Mouse (Mus musculus): ENCODE measurements around the gene Fnbp1l. TPM values are rescaled to one million over a fixed set of nuclear protein-coding genes. Genes with fewer than 3 reads are reported as not detected.

Fnbp1l gene
- total and polyA plus RNA-seq, 3 experiments, result 1.5 to 2.0 (median 2.0) TPM

GRCm38 (mm10) chr3:122521294-122521693, 98.2 kb downstream of the Fnbp1l start:
- no peaks in the 10 kb centered on the region for H3K27me3 ChIP-seq (replicated peaks)
- no peak overlapping the region for H3K4me3 ChIP-seq (replicated peaks in 1 of 3; ENCODE audit: low read depth in 2 of 3, low read length in 2 of 3, poor library complexity in 1 of 3)
- dilution Hi-C loops (cut with MboI; ENCODE audit: extremely low pct_ligation_motif_present, extremely low pct_unique_long_range_greater_than_20kb, low sequenced_read_pairs) (no loop called here), in situ Hi-C loops (cut with MboI; ENCODE audit: low pct_ligation_motif_present, low pct_unique_long_range_greater_than_20kb, low sequenced_read_pairs) (loop anchor here (10.0 kb wide), 1 partner anchor 94 kb away; the partner anchor contains the start of gene Fnbp1l)
- H3K4me1 ChIP-seq (ENCODE audit: control insufficient read depth in 1 of 2, insufficient read depth in 2 of 2), result peaks cover 12 to 32% of the 10 kb centered on the region in 2 experiments; a peak in 3 of 4 replicates
- H3K9ac ChIP-seq (ENCODE audit: insufficient read depth, low read depth), result no peak overlapping the region
- H3K4me2 ChIP-seq (ENCODE audit: insufficient read depth, low read depth, poor library complexity, severe bottlenecking), result no peak overlapping the region
- DNase-seq (ENCODE audit: extremely low read depth), result peak; percentile 55
- no peaks in the 10 kb centered on the region for H3K79me2 ChIP-seq (replicated peaks; ENCODE audit: control insufficient read depth, extremely low read depth, insufficient read depth, poor library complexity, severe bottlenecking)
- H3K27ac ChIP-seq (ENCODE audit: insufficient read depth, low read depth), result peak overlapping the region; percentile 51
- peaks cover 81 to 99% of the 10 kb centered on the region in 2 experiments for H3K36me3 ChIP-seq (replicated peaks in 1 of 2; ENCODE audit: control insufficient read depth in 1 of 2, insufficient read depth in 1 of 2, low read length in 1 of 2)
- 0 out of 2 replicates have a peak, but pooled peaks have one; percentile 9 for TF ChIP-seq BHLHE40 (IDR thresholded peaks at IDR 0.05; ENCODE audit: low read depth, low read length)
- no peak for TF ChIP-seq RAD21 (IDR thresholded peaks at IDR 0.05; ENCODE audit: low read depth, low read length)
- H3K9me3 ChIP-seq (replicated peaks; ENCODE audit: low read length), result no peaks in the 10 kb centered on the region

DNA sequence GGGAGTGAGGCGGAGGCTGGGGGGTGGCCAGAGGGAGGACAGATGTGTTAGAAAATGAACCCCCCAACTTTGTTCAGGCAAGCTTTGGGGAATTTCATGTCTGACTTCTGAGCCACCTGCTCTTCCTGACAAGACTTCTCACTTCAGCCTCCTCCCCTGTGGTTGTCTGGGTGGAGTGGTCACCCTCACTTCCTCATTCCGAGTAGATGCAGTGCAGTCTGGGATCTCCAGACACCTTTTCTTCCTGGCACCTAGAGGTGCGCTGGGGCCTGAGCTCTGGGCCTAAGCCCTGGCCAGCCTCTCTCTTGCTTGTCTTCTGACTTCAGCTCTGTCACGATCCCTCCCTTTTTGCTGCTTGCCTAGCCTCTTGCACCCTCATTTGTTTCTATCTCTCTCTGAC, 98.6 kb downstream of the Fnbp1l start:
- H3K79me2 ChIP-seq (replicated peaks; ENCODE audit: control insufficient read depth, extremely low read depth, insufficient read depth, poor library complexity, severe bottlenecking), result no peaks in the 10 kb centered on the region
- peak; percentile 53; the same call in 1 of the 2 replicates for TF ChIP-seq ELF1 (IDR thresholded peaks at IDR 0.05; ENCODE audit: low read depth, low read length)
- TF ChIP-seq POLR2A (IDR thresholded peaks at IDR 0.05; ENCODE audit: low read depth, low read length), result 0 out of 2 replicates have a peak, but pooled peaks have one; percentile 23
- TF ChIP-seq EP300 (IDR thresholded peaks at IDR 0.05; ENCODE audit: low read length), result peak; percentile 11; the same call in 1 of the 2 replicates
- 0 out of 2 replicates have a peak, but pooled peaks have one; percentile 11 for TF ChIP-seq TBP (conservative IDR thresholded peaks at IDR 0.05; ENCODE audit: low read depth, low read length)
- TF ChIP-seq JUN (IDR thresholded peaks at IDR 0.05; ENCODE audit: insufficient read depth, low read depth, low read length), result no peak
- peak overlapping the region; percentile 51 for H3K27ac ChIP-seq (ENCODE audit: insufficient read depth, low read depth)
- H3K27me3 ChIP-seq (replicated peaks), result no peaks in the 10 kb centered on the region
- no peak overlapping the region for H3K4me3 ChIP-seq (replicated peaks in 1 of 3; ENCODE audit: low read depth in 2 of 3, low read length in 2 of 3, poor library complexity in 1 of 3)
- dilution Hi-C loops (cut with MboI; ENCODE audit: extremely low pct_ligation_motif_present, extremely low pct_unique_long_range_greater_than_20kb, low sequenced_read_pairs) (no loop called here), in situ Hi-C loops (cut with MboI; ENCODE audit: low pct_ligation_motif_present, low pct_unique_long_range_greater_than_20kb, low sequenced_read_pairs) (loop anchor here (10.0 kb wide), 1 partner anchor 94 kb away; the partner anchor contains the start of gene Fnbp1l)
- H3K36me3 ChIP-seq (replicated peaks in 1 of 2; ENCODE audit: control insufficient read depth in 1 of 2, insufficient read depth in 1 of 2, low read length in 1 of 2), result peaks cover 81 to 99% of the 10 kb centered on the region in 2 experiments
- peak; percentile 57 for DNase-seq (ENCODE audit: extremely low read depth)
- no peaks in the 10 kb centered on the region for H3K9me3 ChIP-seq (replicated peaks; ENCODE audit: low read length)
- H3K4me2 ChIP-seq (ENCODE audit: insufficient read depth, low read depth, poor library complexity, severe bottlenecking), result no peak overlapping the region
- peaks cover 12 to 32% of the 10 kb centered on the region in 2 experiments; a peak in 3 of 4 replicates for H3K4me1 ChIP-seq (ENCODE audit: control insufficient read depth in 1 of 2, insufficient read depth in 2 of 2)
- H3K9ac ChIP-seq (ENCODE audit: insufficient read depth, low read depth), result no peak overlapping the region

DNA sequence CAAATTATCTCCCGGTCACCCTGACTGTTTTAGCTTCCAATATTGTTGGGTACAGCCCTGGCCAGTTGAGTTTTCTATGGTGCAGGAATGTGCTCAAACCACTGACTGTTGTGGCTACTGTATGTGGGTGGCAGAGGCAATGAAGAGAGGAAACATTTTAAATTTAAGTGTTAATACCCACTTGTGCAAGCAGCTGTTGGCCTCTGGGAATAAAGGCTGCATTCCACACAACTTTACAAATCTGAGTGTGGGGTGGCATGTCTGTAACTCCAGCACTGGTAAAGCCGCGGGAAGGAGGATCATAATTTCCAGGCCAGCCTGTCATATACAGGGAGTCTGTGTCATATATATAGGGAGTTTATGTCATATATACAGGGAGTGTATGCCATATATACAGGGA, 99.2 kb downstream of the Fnbp1l start:
- no peak for TF ChIP-seq BHLHE40 (IDR thresholded peaks at IDR 0.05; ENCODE audit: low read depth, low read length)
- no peak for DNase-seq (ENCODE audit: extremely low read depth)
- H3K4me2 ChIP-seq (ENCODE audit: insufficient read depth, low read depth, poor library complexity, severe bottlenecking), result no peak overlapping the region
- no peaks in the 10 kb centered on the region for H3K9me3 ChIP-seq (replicated peaks; ENCODE audit: low read length)
- H3K27ac ChIP-seq (ENCODE audit: insufficient read depth, low read depth), result no peak overlapping the region
- in situ Hi-C loops (cut with MboI; ENCODE audit: low pct_ligation_motif_present, low pct_unique_long_range_greater_than_20kb, low sequenced_read_pairs), result loop anchor here (10.0 kb wide), 1 partner anchor 94 kb away; the partner anchor contains the start of gene Fnbp1l
- H3K4me1 ChIP-seq (ENCODE audit: control insufficient read depth in 1 of 2, insufficient read depth in 2 of 2), result peaks cover 12 to 32% of the 10 kb centered on the region in 2 experiments; a peak in 3 of 4 replicates
- dilution Hi-C loops (cut with MboI; ENCODE audit: extremely low pct_ligation_motif_present, extremely low pct_unique_long_range_greater_than_20kb, low sequenced_read_pairs), result no loop called here
- H3K36me3 ChIP-seq (replicated peaks in 1 of 2; ENCODE audit: control insufficient read depth in 1 of 2, insufficient read depth in 1 of 2, low read length in 1 of 2), result peaks cover 82 to 99% of the 10 kb centered on the region in 2 experiments
- no peaks in the 10 kb centered on the region for H3K79me2 ChIP-seq (replicated peaks; ENCODE audit: control insufficient read depth, extremely low read depth, insufficient read depth, poor library complexity, severe bottlenecking)
- H3K9ac ChIP-seq (ENCODE audit: insufficient read depth, low read depth), result no peak overlapping the region
- H3K27me3 ChIP-seq (replicated peaks), result no peaks in the 10 kb centered on the region
- no peak overlapping the region for H3K4me3 ChIP-seq (replicated peaks in 1 of 3; ENCODE audit: low read depth in 2 of 3, low read length in 2 of 3, poor library complexity in 1 of 3)

Measured in CH12.LX (cell line).